Comparison of ENCODE assay signal across 8 mouse cellular contexts in genomic region chr2:145833341-145833740, GRCm38 (mm10).
DNase-seq lines count a peak whose midpoint lies in the region; ATAC-seq and TF ChIP-seq lines count a peak whose summit lies in the region.

No protein-coding gene starts in this region.

- peaks cover 3% of the 10 kb centered on the region; the same call in 1 of the 2 replicates for H3K36me3 ChIP-seq in kidney, postnatal 0 days (ENCODE audit: insufficient read depth, low read length)
- H3K36me3 ChIP-seq in embryonic facial prominence, embryonic 14.5 days (ENCODE audit: control insufficient read depth, insufficient read depth, low read length), result no peaks in the 10 kb centered on the region
- no peaks in the 10 kb centered on the region; the same call in 1 of the 2 replicates for H3K36me3 ChIP-seq in macrophage (ENCODE audit: inconsistent target)

- peaks cover 8% of the 10 kb centered on the region for H3K4me1 ChIP-seq in kidney, postnatal 0 days (replicated peaks; ENCODE audit: insufficient read depth, low read length)
- peaks cover 14% of the 10 kb centered on the region for H3K4me1 ChIP-seq in embryonic facial prominence, embryonic 14.5 days (ENCODE audit: control insufficient read depth, insufficient read depth, low read length)

- DNase-seq in cerebellum, postnatal 14 days, result peak; percentile 15 to 18
- no peak for DNase-seq in cerebellum, adult 9-11 months
- DNase-seq in kidney, postnatal 0 days (ENCODE audit: low spot score), result no peak
- DNase-seq in kidney, adult 8-10 months, result no peak
- DNase-seq in embryonic facial prominence, embryonic 14.5 days (ENCODE audit: low spot score), result no peak
- DNase-seq in B cell, adult 2 months, result no peak
- DNase-seq in frontal cortex, postnatal 25 days (ENCODE audit: low spot score in 2 of 2), result no peak

- no peak overlapping the region for H3K9ac ChIP-seq in kidney, postnatal 0 days (ENCODE audit: low read depth, low read length)
- no peak overlapping the region for H3K9ac ChIP-seq in embryonic facial prominence, embryonic 14.5 days (ENCODE audit: low read depth, low read length)

- 84% methylated on average over 3 of the region's 3 CpGs for WGBS in kidney, postnatal 0 days
- 52% methylated on average over 3 of the region's 3 CpGs for WGBS in embryonic facial prominence, embryonic 14.5 days
- 78% methylated on average over 3 of the region's 3 CpGs for WGBS in macrophage (ENCODE audit: missing documents)

- H3K27me3 ChIP-seq in kidney, postnatal 0 days (ENCODE audit: insufficient read depth, low read length), result no peaks in the 10 kb centered on the region
- no peaks in the 10 kb centered on the region for H3K27me3 ChIP-seq in embryonic facial prominence, embryonic 14.5 days (replicated peaks; ENCODE audit: control insufficient read depth, insufficient read depth, low read length)

- peaks cover 93% of the 10 kb centered on the region for H3K79me2 ChIP-seq in macrophage (ENCODE audit: inconsistent target)

- no peak for TF ChIP-seq CTCF in kidney, postnatal 0 days (IDR thresholded peaks at IDR 0.05; ENCODE audit: low read depth)

- no peak overlapping the region for H3K4me2 ChIP-seq in kidney, postnatal 0 days (ENCODE audit: low read length)
- peak overlapping the region; percentile 39; the same call in 1 of the 2 replicates for H3K4me2 ChIP-seq in embryonic facial prominence, embryonic 14.5 days (ENCODE audit: low read depth, low read length)

- no peak for ATAC-seq in kidney, postnatal 0 days (replicated peaks; ENCODE audit: low FRiP score, low read depth)
- no peak for ATAC-seq in embryonic facial prominence, embryonic 14.5 days (ENCODE audit: low read depth)

- no peaks in the 10 kb centered on the region for H3K9me3 ChIP-seq in kidney, postnatal 0 days (replicated peaks; ENCODE audit: low read length)
- no peaks in the 10 kb centered on the region for H3K9me3 ChIP-seq in embryonic facial prominence, embryonic 14.5 days (ENCODE audit: control insufficient read depth, low read length)

- peak overlapping the region; percentile 72; the same call in 1 of the 2 replicates for H3K27ac ChIP-seq in kidney, postnatal 0 days
- peak overlapping the region; percentile 90 for H3K27ac ChIP-seq in embryonic facial prominence, embryonic 14.5 days (replicated peaks; ENCODE audit: low read depth, low read length)
- peak overlapping the region; percentile 90 for H3K27ac ChIP-seq in macrophage

- H3K4me3 ChIP-seq in kidney, postnatal 0 days (replicated peaks; ENCODE audit: low read depth, low read length), result no peak overlapping the region
- no peak overlapping the region for H3K4me3 ChIP-seq in embryonic facial prominence, embryonic 14.5 days (ENCODE audit: low read depth, low read length)
- no peak overlapping the region for H3K4me3 ChIP-seq in macrophage (ENCODE audit: inconsistent target)

Comparison
In these comparisons a context has a peak if more than half of its experiments do, and no peak if none do; other contexts are left out.
1. DNase-seq: peak in cerebellum, postnatal 14 days (2 of 2); none in cerebellum, adult 9-11 months (single experiment), kidney, postnatal 0 days (single experiment), kidney, adult 8-10 months (0 of 2), embryonic facial prominence, embryonic 14.5 days (single experiment), B cell, adult 2 months (0 of 2) and frontal cortex, postnatal 25 days (0 of 2).
2. Peak in every context shown above with its lines, with median percentiles within 50 percentile points of each other: H3K27ac ChIP-seq.